Mouse (Mus musculus) forebrain, embryonic 13.5 days (tissue): ENCODE results near the gene Psmc5. TPM values are rescaled to one million over a fixed set of nuclear protein-coding genes. Genes with fewer than 3 reads are reported as not detected.

ENCODE experiments used
- polyA plus RNA-seq: library from polyadenylated mRNA; unstranded; fragments of >200 nt; fragmentation: Nextera tagmentation; extraction: Ambion mirVana; gene quantifications from 2 replicates; pipeline ENCODE4 v1.2.1, GENCODE M21; 2015

The Psmc5 gene
- polyA plus RNA-seq, 1 experiment from 2014 or later: 322 TPM

Other genes starting within 250 kb of the Psmc5 start
- gene Kcnh6, start 248.0 kb upstream of the Psmc5 start, polyA plus RNA-seq: 0.40 and 0.54 TPM in 2 replicates
- 82.1 and 99.4 TPM in 2 replicates for gene Dcaf7, start 219.3 kb upstream of the Psmc5 start, polyA plus RNA-seq
- 8.9 and 9.6 TPM in 2 replicates for gene Taco1, start 190.1 kb upstream of the Psmc5 start, polyA plus RNA-seq
- gene Map3k3, start 171.5 kb upstream of the Psmc5 start, polyA plus RNA-seq: 9.5 and 11.9 TPM in 2 replicates
- not detected in 2 replicates for gene Gm10840, start 95.3 kb upstream of the Psmc5 start, polyA plus RNA-seq
- gene Limd2, start 95.3 kb upstream of the Psmc5 start, polyA plus RNA-seq: 253 and 279 TPM in 2 replicates
- gene Strada, start 54.0 kb upstream of the Psmc5 start, polyA plus RNA-seq: 33.4 and 33.5 TPM in 2 replicates
- gene Ccdc47, start 39.8 kb upstream of the Psmc5 start, polyA plus RNA-seq: 78.6 and 83.9 TPM in 2 replicates
- 93.0 and 102 TPM in 2 replicates for gene Ddx42, start 39.2 kb upstream of the Psmc5 start, polyA plus RNA-seq
- gene Ftsj3, start 75 bp upstream of the Psmc5 start, polyA plus RNA-seq: 46.4 and 52.7 TPM in 2 replicates
- gene Smarcd2, start 16.8 kb downstream of the Psmc5 start, polyA plus RNA-seq: 14.2 and 14.3 TPM in 2 replicates
- 0.10 and 0.14 TPM in 2 replicates for gene Tcam1, start 20.5 kb downstream of the Psmc5 start, polyA plus RNA-seq
- not detected in 2 replicates for gene Gh, start 45.7 kb downstream of the Psmc5 start, polyA plus RNA-seq
- gene Cd79b, start 58.6 kb downstream of the Psmc5 start, polyA plus RNA-seq: 0.27 and 0.49 TPM in 2 replicates
- gene Scn4a, start 97.1 kb downstream of the Psmc5 start, polyA plus RNA-seq: 0.04 TPM in 1 of 2 replicates, not detected in the other
- not detected in 2 replicates for gene Prr29, start 109.3 kb downstream of the Psmc5 start, polyA plus RNA-seq
- 10.3 and 11.6 TPM in 2 replicates for gene Icam2, start 131.9 kb downstream of the Psmc5 start, polyA plus RNA-seq
- gene Ern1, start 231.7 kb downstream of the Psmc5 start, polyA plus RNA-seq: 5.6 and 6.3 TPM in 2 replicates